Mouse (Mus musculus) adrenal gland, postnatal 36 days (tissue): ENCODE measurements at regions not wholly inside any gene's neighbourhood (a gene's known extent, or its start where the extent isn't known, plus 50 kb on each side); places are given as distances from the start of the nearest gene placed in this dataset.

Experiments
- DNase-seq, 2 experiments: peaks; one replicate each; pipeline ENCODE4 v3.0.0; 2021; ENCODE audit warnings: mixed read lengths in 1 of 2

- no peak for DNase-seq
Observed at GRCm38 (mm10) chr4:53320735-53321449, 119.3 kb upstream of the Slc44a1 start.

DNA sequence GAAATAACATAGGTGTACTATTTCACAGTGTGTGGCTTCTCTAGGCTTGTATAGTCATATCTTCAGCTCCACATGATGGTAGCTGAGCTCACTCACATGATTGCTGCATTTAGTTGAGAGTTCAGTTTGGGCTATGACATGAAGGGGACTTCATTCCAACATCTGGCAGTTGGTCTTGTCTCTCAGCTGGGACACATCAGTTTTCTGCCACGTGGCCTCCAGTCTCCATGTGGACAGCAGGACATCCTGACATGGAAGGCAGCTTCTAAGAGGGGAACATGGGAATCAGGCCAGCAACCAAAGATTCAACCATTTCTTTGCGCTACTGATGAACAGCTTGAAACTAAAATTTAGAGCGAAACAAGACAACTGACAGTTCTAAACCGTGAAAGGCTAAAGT lies 121.2 kb upstream of the Slc44a1 start:
- no peak for DNase-seq

DNA sequence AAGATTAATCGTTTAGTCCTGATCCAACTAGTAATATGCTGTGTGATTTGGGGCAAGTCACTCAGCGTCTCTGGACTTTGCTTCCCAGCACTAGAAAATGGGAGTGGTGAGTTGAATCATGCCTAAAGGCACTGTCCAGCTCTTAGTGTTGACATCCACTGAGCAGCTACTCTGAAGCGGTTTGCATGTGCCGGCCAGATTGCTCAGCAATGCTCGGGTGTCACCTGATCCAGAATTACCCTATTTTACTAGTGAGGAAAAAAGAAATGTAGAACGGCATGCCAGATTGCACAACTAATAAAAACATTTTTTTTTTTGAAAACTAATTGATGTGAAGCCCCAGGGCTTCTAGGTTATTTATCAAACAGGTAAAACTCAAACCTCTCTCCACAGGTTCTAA lies 122.0 kb upstream of the Slc44a1 start:
- DNase-seq, result no peak

GRCm38 (mm10) chr4:53317453-53317824 lies 122.8 kb upstream of the Slc44a1 start:
- no peak for DNase-seq

DNA sequence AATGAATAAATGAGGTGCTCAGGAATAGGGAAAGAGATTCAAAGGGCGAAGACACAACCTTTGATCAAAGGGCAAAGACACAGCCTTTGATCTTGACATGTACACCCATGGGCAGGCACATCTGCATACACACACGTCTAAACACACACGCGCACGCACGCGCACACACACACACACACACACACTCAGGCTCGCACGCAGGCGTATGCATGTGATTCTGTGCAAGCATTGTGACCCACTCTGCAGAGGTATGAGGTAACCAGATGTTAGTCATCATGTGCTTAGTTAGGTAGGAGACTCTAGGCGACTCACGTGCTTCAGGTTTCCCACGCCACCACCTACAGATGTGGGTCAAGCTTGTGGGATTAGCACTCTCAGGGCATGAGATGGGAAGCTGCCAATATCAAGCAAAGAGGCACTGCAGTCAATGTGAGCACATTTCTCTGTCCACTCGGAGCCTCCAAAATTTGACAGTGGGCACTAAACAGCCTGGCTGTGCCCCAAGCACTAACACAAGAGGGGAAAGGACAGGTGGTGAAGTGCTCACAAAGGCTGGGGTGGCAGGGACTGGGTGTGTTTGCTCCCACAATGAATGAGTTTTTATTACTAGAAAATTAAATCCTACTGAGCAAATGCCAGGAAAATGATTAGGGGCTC lies 123.3 kb upstream of the Slc44a1 start:
- DNase-seq, result no peak

GRCm38 (mm10) chr4:53315876-53316762 lies 124.1 kb upstream of the Slc44a1 start:
- DNase-seq, result no peak

- DNase-seq, result no peak
Observed at GRCm38 (mm10) chr4:53315121-53315875, 124.9 kb upstream of the Slc44a1 start.

DNA sequence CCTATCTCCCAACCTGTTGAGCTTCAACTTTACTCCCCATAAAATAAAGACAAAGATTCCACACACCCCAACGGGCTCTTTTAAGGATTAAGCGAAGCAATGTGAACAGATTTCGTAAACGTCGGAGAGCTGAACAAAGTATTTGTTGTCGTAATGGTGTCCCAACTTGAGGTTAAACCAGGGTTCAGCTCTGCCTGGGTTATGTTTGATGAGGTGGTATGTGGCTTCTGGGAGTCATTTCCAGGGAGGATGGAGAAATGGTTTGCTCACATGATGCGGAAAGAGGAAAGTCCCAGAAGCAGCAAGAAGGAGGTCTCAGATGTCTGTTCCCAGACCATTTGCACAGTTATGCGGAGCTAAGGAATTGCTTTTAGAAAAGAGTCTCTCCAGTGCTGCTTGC lies 126.1 kb upstream of the Slc44a1 start:
- no peak for DNase-seq

- DNase-seq, result no peak
Observed at GRCm38 (mm10) chr4:53307121-53307520, 133.1 kb upstream of the Slc44a1 start.

DNA sequence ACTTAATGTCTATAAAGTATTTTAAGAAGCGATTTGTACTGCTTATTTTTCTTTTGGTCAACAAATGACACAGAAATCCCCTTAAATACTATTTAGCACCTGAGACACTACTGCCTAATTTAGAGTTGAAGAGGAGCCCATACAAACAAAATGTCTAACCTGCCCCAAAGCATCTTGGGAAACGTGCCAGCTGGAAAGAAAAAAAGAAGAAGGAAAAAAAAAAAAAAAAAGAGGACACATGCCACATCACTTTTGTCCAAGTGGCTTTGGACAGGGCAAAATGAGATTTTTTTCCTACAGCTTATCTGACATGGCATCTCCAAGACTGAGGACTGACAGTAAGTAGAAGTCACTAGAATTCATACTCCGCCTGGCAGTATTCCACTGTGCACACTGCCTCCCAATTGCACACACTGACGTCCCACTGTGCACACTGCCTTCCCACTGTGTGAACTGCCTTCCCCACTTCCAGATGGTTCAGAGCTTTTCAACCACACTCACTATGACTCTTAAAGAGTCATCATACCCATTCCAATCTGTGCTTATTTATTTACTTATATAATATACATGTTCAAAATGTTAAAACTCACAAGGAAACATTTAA lies 135.3 kb upstream of the Slc44a1 start:
- DNase-seq, result no peak

- DNase-seq, result no peak
Observed at GRCm38 (mm10) chr4:53304290-53304654, 135.9 kb upstream of the Slc44a1 start.

GRCm38 (mm10) chr4:53303621-53304289 lies 136.5 kb upstream of the Slc44a1 start:
- no peak for DNase-seq

GRCm38 (mm10) chr4:53297975-53298374 lies 138.3 kb upstream of the Abca1 start:
- DNase-seq, result no peak

GRCm38 (mm10) chr4:53292606-53293005 lies 132.9 kb upstream of the Abca1 start:
- DNase-seq, result no peak

DNA sequence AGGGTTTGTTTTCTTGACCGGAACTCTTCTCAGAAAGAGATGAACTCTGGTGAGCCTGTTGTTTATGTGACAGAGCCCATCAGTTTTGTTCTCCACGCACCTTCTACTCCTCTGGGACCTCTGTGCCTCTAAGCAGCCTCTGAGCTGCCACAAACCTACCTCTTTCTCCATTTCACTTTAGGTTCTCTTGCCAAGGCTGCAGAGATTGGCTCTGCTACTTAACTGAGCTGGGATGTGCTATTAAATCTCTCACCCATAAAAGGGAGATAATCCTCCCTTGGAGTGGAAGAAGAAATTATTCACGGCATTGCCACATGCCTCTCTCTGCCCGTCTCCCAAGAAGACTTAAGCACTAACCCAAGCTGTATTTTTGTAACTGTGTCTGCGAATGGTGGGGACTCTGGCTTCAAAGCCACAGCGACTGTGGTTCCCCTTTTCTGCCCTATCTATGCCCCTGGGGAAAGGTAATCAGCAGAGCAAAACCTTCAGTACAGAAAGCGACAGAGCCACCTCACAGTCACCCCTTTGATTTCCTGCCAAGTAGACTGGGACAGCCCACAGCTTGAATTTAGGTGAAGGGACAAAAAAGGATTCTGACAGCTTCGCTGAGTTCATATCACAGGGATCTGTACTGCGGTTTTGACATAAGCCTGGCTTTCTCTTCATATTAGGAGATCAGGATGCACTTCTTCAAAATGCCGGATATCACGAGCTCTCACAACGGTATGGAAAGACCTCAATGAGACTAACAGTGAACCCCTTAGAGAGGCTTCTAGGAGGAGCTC lies 118.2 kb upstream of the Abca1 start:
- DNase-seq, result no peak

GRCm38 (mm10) chr4:53270433-53270832 lies 110.7 kb upstream of the Abca1 start:
- DNase-seq, result no peak

DNA sequence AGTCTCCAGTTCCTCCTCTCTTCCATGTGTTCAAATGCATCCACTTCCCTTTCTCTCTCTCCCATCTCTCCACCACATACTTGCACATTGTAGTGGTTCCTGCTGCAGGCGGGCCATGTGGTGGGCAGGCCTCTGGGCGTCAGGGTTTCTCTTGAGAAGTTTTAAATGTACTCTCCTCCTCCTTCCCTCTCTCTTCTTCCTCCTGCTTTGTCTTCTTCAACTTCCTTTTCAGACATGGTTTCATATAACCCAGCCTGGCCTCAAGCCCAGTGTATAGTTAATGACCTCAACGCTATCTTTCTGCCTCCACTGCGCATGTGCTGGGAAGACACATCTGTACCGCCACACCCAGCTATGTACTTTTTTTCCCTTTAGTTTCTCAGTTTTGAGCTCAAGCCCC lies 110.3 kb upstream of the Abca1 start:
- no peak for DNase-seq

- DNase-seq, result no peak
Observed at GRCm38 (mm10) chr4:53269251-53269842, 109.7 kb upstream of the Abca1 start.

DNA sequence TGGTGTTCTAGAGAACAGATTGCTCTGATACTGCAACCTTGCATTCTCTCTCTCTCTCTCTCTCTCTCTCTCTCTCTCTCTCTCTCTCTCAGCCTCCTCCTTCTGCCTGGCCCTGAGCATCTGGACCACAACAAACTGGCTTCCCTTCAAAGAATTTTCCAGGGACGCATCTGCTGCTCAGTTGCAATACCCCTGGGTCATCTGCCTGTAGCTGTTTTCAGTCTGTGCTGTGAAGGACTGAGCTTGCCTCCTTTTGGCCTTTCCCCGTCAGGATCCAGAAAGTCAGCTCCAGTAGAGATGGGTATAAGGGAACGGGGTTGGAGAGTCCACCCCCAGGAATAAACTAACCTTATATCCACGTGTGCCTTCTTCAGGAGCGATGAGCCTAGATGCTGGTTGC lies 105.2 kb upstream of the Abca1 start:
- peak; percentile 60 to 66 for DNase-seq

GRCm38 (mm10) chr4:53264501-53264900 lies 104.8 kb upstream of the Abca1 start:
- DNase-seq, result no peak
